Mouse (Mus musculus): ENCODE data around the gene Lif.

Lif gene

GRCm38 (mm10) chr11:4262847-4263246 is 5.5 kb downstream of the Lif start:
- ATAC-seq (ENCODE audit: low TSS enrichment) = no peak

- no peak for ATAC-seq (ENCODE audit: low TSS enrichment)
Measured at GRCm38 (mm10) chr11:4263296-4263695, 5.9 kb downstream of the Lif start.

GRCm38 (mm10) chr11:4264066-4264465 is 6.7 kb downstream of the Lif start:
- ATAC-seq (ENCODE audit: low TSS enrichment) = no peak

- peak; percentile 67; the same call in 1 of the 2 replicates for ATAC-seq (ENCODE audit: low TSS enrichment)
Measured at GRCm38 (mm10) chr11:4266271-4267201, 9.2 kb downstream of the Lif start.

- no peak for ATAC-seq (ENCODE audit: low TSS enrichment)
Measured at GRCm38 (mm10) chr11:4267202-4267578, 9.8 kb downstream of the Lif start.

- no peak for ATAC-seq (ENCODE audit: low TSS enrichment)
Measured at GRCm38 (mm10) chr11:4268500-4268899, 11.1 kb downstream of the Lif start.

GRCm38 (mm10) chr11:4270744-4271459 is 13.5 kb downstream of the Lif start:
- ATAC-seq (ENCODE audit: low TSS enrichment) = no peak

- no peak for ATAC-seq (ENCODE audit: low TSS enrichment)
Measured at GRCm38 (mm10) chr11:4271544-4271943, 14.2 kb downstream of the Lif start.

GRCm38 (mm10) chr11:4276411-4276861 is 19.1 kb downstream of the Lif start:
- ATAC-seq (ENCODE audit: low TSS enrichment) = no peak

GRCm38 (mm10) chr11:4279909-4280308 is 22.6 kb downstream of the Lif start:
- ATAC-seq (ENCODE audit: low TSS enrichment) = no peak

GRCm38 (mm10) chr11:4281852-4282251 is 24.5 kb downstream of the Lif start:
- no peak for ATAC-seq (ENCODE audit: low TSS enrichment)

- ATAC-seq (ENCODE audit: low TSS enrichment) = no peak
Measured at GRCm38 (mm10) chr11:4283627-4284026, 26.3 kb downstream of the Lif start.

GRCm38 (mm10) chr11:4289280-4289679 is 31.9 kb downstream of the Lif start:
- no peak for ATAC-seq (ENCODE audit: low TSS enrichment)

- ATAC-seq (ENCODE audit: low TSS enrichment) = peak; percentile 41
Measured at GRCm38 (mm10) chr11:4291639-4292038, 34.3 kb downstream of the Lif start.

GRCm38 (mm10) chr11:4292224-4292887 is 35.0 kb downstream of the Lif start:
- no peak for ATAC-seq (ENCODE audit: low TSS enrichment)

- no peak for ATAC-seq (ENCODE audit: low TSS enrichment)
Measured at GRCm38 (mm10) chr11:4292888-4293247, 35.5 kb downstream of the Lif start.

- no peak for ATAC-seq (ENCODE audit: low TSS enrichment)
Measured at GRCm38 (mm10) chr11:4293481-4293880, 36.1 kb downstream of the Lif start.

GRCm38 (mm10) chr11:4294047-4294446 is 36.7 kb downstream of the Lif start:
- ATAC-seq (ENCODE audit: low TSS enrichment) = no peak

- peak; percentile 31; the same call in 1 of the 2 replicates for ATAC-seq (ENCODE audit: low TSS enrichment)
Measured at GRCm38 (mm10) chr11:4294495-4295351, 37.4 kb downstream of the Lif start.

- ATAC-seq (ENCODE audit: low TSS enrichment) = no peak
Measured at GRCm38 (mm10) chr11:4296610-4297275, 39.4 kb downstream of the Lif start.

- no peak for ATAC-seq (ENCODE audit: low TSS enrichment)
Measured at GRCm38 (mm10) chr11:4297753-4298152, 40.4 kb downstream of the Lif start.
